Mouse (Mus musculus) olfactory bulb, adult 2 months (tissue): ENCODE data around the gene Fcnb. TPM values are rescaled to one million over a fixed set of nuclear protein-coding genes. Genes with fewer than 3 reads are reported as not detected.
A peak's percentile ranks its signal among the peaks of the same experiment; 100 is the strongest.

Source experiments
- H3K27ac ChIP-seq: fragments of 200-500 bp; 2 replicates; pipeline ENCODE4 v1.5.1; 2012; ENCODE audit warnings: low read depth, low read length; ENCODE audit not compliant: insufficient read depth
- H3K4me1 ChIP-seq: fragments of 200-500 bp; 2 replicates; pipeline ENCODE4 v1.6.1; 2012; ENCODE audit warnings: low read length; ENCODE audit not compliant: control insufficient read depth, insufficient read depth
- H3K4me3 ChIP-seq: fragments of 200-500 bp; 2 replicates; pipeline ENCODE4 v1.5.1; 2012; ENCODE audit warnings: mild to moderate bottlenecking, low read depth, low read length, moderate library complexity; ENCODE audit not compliant: insufficient read depth
- CTCF ChIP-seq: fragments of 200-500 bp; IDR thresholded peaks from 2 replicates; pipeline ENCODE4 v1.5.1; 2012; ENCODE audit warnings: low read depth, mild to moderate bottlenecking, low read length, moderate library complexity; ENCODE audit not compliant: insufficient read depth
- POLR2A ChIP-seq: fragments of 200-500 bp; IDR thresholded peaks from 2 replicates; pipeline ENCODE4 v1.6.1; 2012; ENCODE audit warnings: mild to moderate bottlenecking, low read depth, low read length, moderate library complexity; ENCODE audit not compliant: insufficient read depth
- WGBS: fragments of 180-500 bp; shearing (Covaris S2); methylation state at CpG from one replicate; pipeline ENCODE4 v1.1.7; 2018; 5-methylcytosine and 5-hydroxymethylcytosine counted together
- polyA plus RNA-seq: library from polyadenylated mRNA; stranded (reverse); fragments of >200 nt; gene quantifications from 2 replicates; pipeline ENCODE4 v1.2.4, GENCODE M21; 2012; ENCODE audit warnings: low replicate concordance; ENCODE audit not compliant: missing spikeins, insufficient read depth, insufficient read length

The Fcnb gene
- polyA plus RNA-seq, 1 experiment: not detected

- TF ChIP-seq POLR2A (no peak), CTCF (no peak)
- WGBS: 71% methylated on average over 7 of the region's 7 CpGs
- Histone ChIP-seq H3K27ac (no peak overlapping the region), H3K4me1 (no peaks in the 10 kb centered on the region), H3K4me3 (no peak overlapping the region)
These were observed 5.8 kb upstream of the Fcnb start for GRCm38 (mm10) chr2:28090299-28091008.

- Histone ChIP-seq H3K27ac (no peak overlapping the region), H3K4me1 (no peaks in the 10 kb centered on the region), H3K4me3 (no peak overlapping the region)
- WGBS: 89% methylated on average over 5 of the region's 5 CpGs
- no peak for TF ChIP-seq CTCF
- TF ChIP-seq POLR2A: no peak
These were observed 4.4 kb upstream of the Fcnb start for GRCm38 (mm10) chr2:28089095-28089494.

GRCm38 (mm10) chr2:28086112-28086511 is 1.4 kb upstream of the Fcnb start:
- 80% methylated on average over 10 of the region's 10 CpGs for WGBS
- Histone ChIP-seq H3K4me3 (no peak overlapping the region), H3K4me1 (no peaks in the 10 kb centered on the region), H3K27ac (no peak overlapping the region)
- no peak for TF ChIP-seq CTCF
- no peak for TF ChIP-seq POLR2A

- no peak overlapping the region for H3K27ac ChIP-seq
- WGBS: 94% methylated on average over 7 of the region's 7 CpGs
- no peak overlapping the region for H3K4me3 ChIP-seq
These were observed 9.0 kb downstream of the Fcnb start for GRCm38 (mm10) chr2:28075616-28076187.

GRCm38 (mm10) chr2:28068537-28068878 is 16.2 kb downstream of the Fcnb start:
- 12% methylated on average over 9 of the region's 9 CpGs for WGBS
- Histone ChIP-seq H3K27ac (peak overlapping the region; percentile 43; the same call in 1 of the 2 replicates), H3K4me1 (peaks cover 13% of the 10 kb centered on the region), H3K4me3 (no peak overlapping the region)
- no peak for TF ChIP-seq CTCF
- no peak for TF ChIP-seq POLR2A

More at GRCm38 (mm10) chr2:28075616-28076187, 9.0 kb downstream of the Fcnb start:
- TF ChIP-seq CTCF (no peak), POLR2A (no peak)
- H3K4me1 ChIP-seq: no peaks in the 10 kb centered on the region

- H3K27ac ChIP-seq: no peak overlapping the region; the same call in 1 of the 2 replicates
- TF ChIP-seq CTCF (no peak), POLR2A (no peak)
These were observed 16.7 kb downstream of the Fcnb start for GRCm38 (mm10) chr2:28067821-28068536.

GRCm38 (mm10) chr2:28067175-28067574 is 17.5 kb downstream of the Fcnb start:
- no peak for TF ChIP-seq POLR2A
- TF ChIP-seq CTCF: no peak
- H3K27ac ChIP-seq: no peak overlapping the region
- whole genome bisulfite sequencing: 65% methylated on average over 6 of the region's 6 CpGs

More at GRCm38 (mm10) chr2:28067821-28068536, 16.7 kb downstream of the Fcnb start:
- no peak overlapping the region for H3K4me3 ChIP-seq
- peaks cover 13% of the 10 kb centered on the region for H3K4me1 ChIP-seq
- WGBS: 64% methylated on average over 2 of the region's 2 CpGs

GRCm38 (mm10) chr2:28066686-28067085 is 18.0 kb downstream of the Fcnb start:
- WGBS: 83% methylated on average over 5 of the region's 5 CpGs
- peaks cover 13% of the 10 kb centered on the region for H3K4me1 ChIP-seq
- no peak overlapping the region for H3K27ac ChIP-seq
- H3K4me3 ChIP-seq: no peak overlapping the region
- TF ChIP-seq CTCF (no peak), POLR2A (no peak)

More at GRCm38 (mm10) chr2:28067175-28067574, 17.5 kb downstream of the Fcnb start:
- Histone ChIP-seq H3K4me1 (peaks cover 13% of the 10 kb centered on the region), H3K4me3 (no peak overlapping the region)

- TF ChIP-seq CTCF (no peak), POLR2A (no peak)
- Histone ChIP-seq H3K27ac (no peak overlapping the region), H3K4me1 (peaks cover 13% of the 10 kb centered on the region), H3K4me3 (no peak overlapping the region)
- WGBS: 95% methylated on average over 5 of the region's 5 CpGs
These were observed 19.5 kb downstream of the Fcnb start for GRCm38 (mm10) chr2:28065081-28065651.
